Mouse (Mus musculus): Measurements from ENCODE around the gene Atm. TPM values are rescaled to one million over a fixed set of nuclear protein-coding genes. Genes with fewer than 3 reads are reported as not detected.

Gene Atm
- total RNA-seq (2022) = 1 to 10 TPM; 4.8 to 6.0 (median 5.4) TPM

GRCm38 (mm10) chr9:53536558-53537320 lies at the start of gene Atm, which contains the start of gene Npat:
Atm (minus strand) TSS chr9:53536740.
Npat (plus strand) TSS chr9:53537047.
- DNase-seq (ENCODE audit: low spot score in 2 of 2) = peak; percentile 98 to 99

GRCm38 (mm10) chr9:53581870-53582269 lies 45.3 kb upstream of the Atm start:
- no peak for DNase-seq (ENCODE audit: low spot score in 2 of 2)

- DNase-seq (ENCODE audit: low spot score in 2 of 2) = no peak
These were observed 39.2 kb upstream of the Atm start for GRCm38 (mm10) chr9:53575721-53576120.

GRCm38 (mm10) chr9:53572516-53573307 lies 36.2 kb upstream of the Atm start:
- DNase-seq (ENCODE audit: low spot score in 2 of 2) = peak; percentile 7 to 33

- DNase-seq (ENCODE audit: low spot score in 2 of 2) = no peak
These were observed 34.1 kb upstream of the Atm start for GRCm38 (mm10) chr9:53570662-53571061.

GRCm38 (mm10) chr9:53537336-53537965 lies 911 bp upstream of the Atm start:
- DNase-seq (ENCODE audit: low spot score in 2 of 2) = no peak

GRCm38 (mm10) chr9:53535416-53536320 lies 872 bp downstream of the Atm start:
- DNase-seq (ENCODE audit: low spot score in 2 of 2) = no peak

- DNase-seq (ENCODE audit: low spot score in 2 of 2) = no peak
These were observed 19.0 kb downstream of the Atm start for GRCm38 (mm10) chr9:53517373-53518009.

- no peak for DNase-seq (ENCODE audit: low spot score in 2 of 2)
These were observed 22.4 kb downstream of the Atm start for GRCm38 (mm10) chr9:53514091-53514490.

GRCm38 (mm10) chr9:53508053-53508452 lies 28.5 kb downstream of the Atm start:
- no peak for DNase-seq (ENCODE audit: low spot score in 2 of 2)

- no peak for DNase-seq (ENCODE audit: low spot score in 2 of 2)
These were observed 50.7 kb downstream of the Atm start for GRCm38 (mm10) chr9:53485886-53486285.

- no peak for DNase-seq (ENCODE audit: low spot score in 2 of 2)
These were observed 63.6 kb downstream of the Atm start for GRCm38 (mm10) chr9:53472806-53473518.

- no peak for DNase-seq (ENCODE audit: low spot score in 2 of 2)
These were observed 84.5 kb downstream of the Atm start for GRCm38 (mm10) chr9:53452038-53452437.

GRCm38 (mm10) chr9:53450609-53451008 lies 85.9 kb downstream of the Atm start:
- DNase-seq (ENCODE audit: low spot score in 2 of 2) = no peak

GRCm38 (mm10) chr9:53435830-53436570 lies 100.5 kb downstream of the Atm start:
- no peak for DNase-seq (ENCODE audit: low spot score in 2 of 2)

GRCm38 (mm10) chr9:53427638-53428037 lies 108.9 kb downstream of the Atm start:
- no peak for DNase-seq (ENCODE audit: low spot score in 2 of 2)

GRCm38 (mm10) chr9:53426726-53427125 lies 109.8 kb downstream of the Atm start:
- no peak for DNase-seq (ENCODE audit: low spot score in 2 of 2)

- no peak for DNase-seq (ENCODE audit: low spot score in 2 of 2)
These were observed 114.2 kb downstream of the Atm start for GRCm38 (mm10) chr9:53422133-53422896.
